Mouse (Mus musculus) thymus, adult 2 months (tissue): ENCODE data around the gene Ang.

ENCODE experiments used
- CTCF ChIP-seq: fragments of 200-500 bp; IDR thresholded peaks from 2 replicates; pipeline ENCODE4 v1.5.1; 2012; ENCODE audit warnings: mild to moderate bottlenecking, control low read depth, low read length, moderate library complexity, borderline replicate concordance; ENCODE audit not compliant: control insufficient read depth, poor library complexity, insufficient read depth; ENCODE audit errors: extremely low read depth
- POLR2A ChIP-seq: fragments of 200-500 bp; IDR thresholded peaks from 2 replicates; pipeline ENCODE4 v1.6.1; 2012; ENCODE audit warnings: mild to moderate bottlenecking, low read length, control low read depth, moderate library complexity; ENCODE audit not compliant: control insufficient read depth, poor library complexity, insufficient read depth; ENCODE audit errors: extremely low read depth

GRCm38 (mm10) chr14:51145521-51145920, 54.6 kb downstream of the Ang start:
- TF ChIP-seq POLR2A: no peak
- no peak for TF ChIP-seq CTCF
